In genomic region chr15:69552062-69552628, GRCm38 (mm10) we compare ENCODE assay signal across 24 mouse cellular contexts.
A peak's percentile ranks its signal among the peaks of the same experiment; 100 is the strongest.
DNase-seq lines count a peak whose midpoint lies in the region; ATAC-seq lines count a peak whose summit lies in the region.
"Had no signal": no experiment of that assay in that cellular context is flagged by ENCODE, and none has a peak within 500 bp of the region (broad histone marks: within the 10 kb centered on the region; RNA-seq: fewer than 3 reads in every experiment).

No protein-coding gene starts in this region.

- H3K9me3 ChIP-seq in kidney, embryonic 14.5 days (ENCODE audit: control insufficient read depth, low read length): no peaks in the 10 kb centered on the region
- H3K9me3 ChIP-seq in embryonic facial prominence, embryonic 14.5 days (ENCODE audit: control insufficient read depth, low read length): no peaks in the 10 kb centered on the region
- H3K9me3 ChIP-seq: heart, embryonic 13.5 days; hindbrain, embryonic 15.5 days; limb, embryonic 12.5 days; liver, embryonic 15.5 days; lung, embryonic 15.5 days; midbrain, embryonic 12.5 days had no signal

- no peak overlapping the region for H3K4me3 ChIP-seq in kidney, embryonic 14.5 days (ENCODE audit: low read length)
- no peak overlapping the region for H3K4me3 ChIP-seq in embryonic facial prominence, embryonic 14.5 days (ENCODE audit: low read depth, low read length)
- H3K4me3 ChIP-seq: heart, embryonic 13.5 days; hindbrain, embryonic 15.5 days; limb, embryonic 12.5 days; liver, embryonic 15.5 days; lung, embryonic 15.5 days; midbrain, embryonic 12.5 days had no signal

- DNase-seq in kidney, adult 8-10 months: no peak
- DNase-seq in kidney, postnatal 4 days: peak; percentile 12 to 19
- no peak for DNase-seq in kidney, adult 11 months
- peak; percentile 27 for DNase-seq in embryo, embryonic 10.5 days (ENCODE audit: low spot score)
- DNase-seq in embryonic facial prominence, embryonic 14.5 days (ENCODE audit: low spot score): peak; percentile 12
- DNase-seq in left cerebral cortex, postnatal 14 days (ENCODE audit: low spot score in 2 of 2): no peak
- DNase-seq in left cerebral cortex, postnatal 4 days: no peak
- DNase-seq: adrenal gland, postnatal 25 days; B cell, adult 2 months; cerebellum, adult 2 months; cerebellum, postnatal 14 days; heart, postnatal 10 days; layer of hippocampus, adult 9-11 months; right cerebral cortex, adult 18-20 months; spleen, adult 18-20 months; thymus, postnatal 14 days had no signal

- no peaks in the 10 kb centered on the region for H3K27me3 ChIP-seq in kidney, embryonic 14.5 days (ENCODE audit: control insufficient read depth, insufficient read depth, low read length)
- H3K27me3 ChIP-seq in embryonic facial prominence, embryonic 14.5 days (replicated peaks; ENCODE audit: control insufficient read depth, insufficient read depth, low read length): no peaks in the 10 kb centered on the region
- H3K27me3 ChIP-seq: heart, embryonic 13.5 days; hindbrain, embryonic 15.5 days; limb, embryonic 12.5 days; liver, embryonic 15.5 days; lung, embryonic 15.5 days; midbrain, embryonic 12.5 days had no signal

- no peak overlapping the region; the same call in 1 of the 2 replicates for H3K27ac ChIP-seq in kidney, embryonic 14.5 days (ENCODE audit: low read depth, low read length)
- H3K27ac ChIP-seq in embryonic facial prominence, embryonic 14.5 days (replicated peaks; ENCODE audit: low read depth, low read length): no peak overlapping the region
- H3K27ac ChIP-seq: heart, embryonic 13.5 days; hindbrain, embryonic 15.5 days; limb, embryonic 12.5 days; liver, embryonic 15.5 days; lung, embryonic 15.5 days; midbrain, embryonic 12.5 days had no signal

- no peaks in the 10 kb centered on the region for H3K36me3 ChIP-seq in kidney, embryonic 14.5 days (ENCODE audit: control insufficient read depth, insufficient read depth, low read length)
- no peaks in the 10 kb centered on the region for H3K36me3 ChIP-seq in embryonic facial prominence, embryonic 14.5 days (ENCODE audit: control insufficient read depth, insufficient read depth, low read length)
- H3K36me3 ChIP-seq: heart, embryonic 13.5 days; hindbrain, embryonic 15.5 days; limb, embryonic 12.5 days; liver, embryonic 15.5 days; lung, embryonic 15.5 days; midbrain, embryonic 12.5 days had no signal

- WGBS in kidney, embryonic 14.5 days: 62% methylated on average over 5 of the region's 5 CpGs
- WGBS in embryonic facial prominence, embryonic 14.5 days: 80% methylated on average over 5 of the region's 5 CpGs

- ATAC-seq in kidney, embryonic 14.5 days (ENCODE audit: low FRiP score, low TSS enrichment): peak; percentile 66
- no peak for ATAC-seq in embryonic facial prominence, embryonic 14.5 days (ENCODE audit: low read depth)
- ATAC-seq: forebrain, embryonic 16.5 days had no signal

- H3K9ac ChIP-seq in kidney, embryonic 14.5 days (ENCODE audit: low read depth, low read length): no peak overlapping the region
- H3K9ac ChIP-seq in embryonic facial prominence, embryonic 14.5 days (ENCODE audit: low read depth, low read length): no peak overlapping the region
- H3K9ac ChIP-seq: heart, embryonic 13.5 days; hindbrain, embryonic 15.5 days; limb, embryonic 12.5 days; liver, embryonic 15.5 days; lung, embryonic 15.5 days; midbrain, embryonic 12.5 days had no signal

- no peaks in the 10 kb centered on the region for H3K4me1 ChIP-seq in kidney, embryonic 14.5 days (ENCODE audit: control insufficient read depth, insufficient read depth, low read length)
- no peaks in the 10 kb centered on the region for H3K4me1 ChIP-seq in embryonic facial prominence, embryonic 14.5 days (ENCODE audit: control insufficient read depth, insufficient read depth, low read length)
- H3K4me1 ChIP-seq: hindbrain, embryonic 15.5 days; limb, embryonic 12.5 days; liver, embryonic 15.5 days; lung, embryonic 15.5 days had no signal

- no peak overlapping the region for H3K4me2 ChIP-seq in kidney, embryonic 14.5 days (replicated peaks; ENCODE audit: low read depth, low read length)
- no peak overlapping the region for H3K4me2 ChIP-seq in embryonic facial prominence, embryonic 14.5 days (ENCODE audit: low read depth, low read length)
- H3K4me2 ChIP-seq: heart, embryonic 13.5 days; hindbrain, embryonic 15.5 days; limb, embryonic 12.5 days; liver, embryonic 15.5 days; lung, embryonic 15.5 days; midbrain, embryonic 12.5 days had no signal

- intact Hi-C loops in left cerebral cortex, postnatal 14 days (cut with DNase I): no loop called here
- intact Hi-C loops in left cerebral cortex, postnatal 4 days (cut with DNase I): no loop called here

Comparison
In these comparisons a context has a peak if more than half of its experiments do, and no peak if none do; other contexts are left out.
1. DNase-seq: peak in kidney, postnatal 4 days (2 of 2), embryo, embryonic 10.5 days (single experiment) and embryonic facial prominence, embryonic 14.5 days (single experiment); none in kidney, adult 8-10 months (0 of 2), kidney, adult 11 months (single experiment), left cerebral cortex, postnatal 14 days (0 of 2) and left cerebral cortex, postnatal 4 days (single experiment).